Mouse (Mus musculus) heart, adult 2 months (tissue): ENCODE results near the gene Dok4.

ENCODE experiments used
- CTCF ChIP-seq: fragments of 200-600 bp; IDR thresholded peaks from 2 replicates; pipeline ENCODE4 v1.8.1; 2022; ENCODE audit warnings: antibody characterized with exemption, mild to moderate bottlenecking, moderate library complexity
- POLR2A ChIP-seq: fragments of 200-500 bp; IDR thresholded peaks from 2 replicates; pipeline ENCODE4 v1.6.1; 2011; ENCODE audit warnings: mild to moderate bottlenecking, low read depth, low read length, control low read depth; ENCODE audit not compliant: insufficient read depth

DNA sequence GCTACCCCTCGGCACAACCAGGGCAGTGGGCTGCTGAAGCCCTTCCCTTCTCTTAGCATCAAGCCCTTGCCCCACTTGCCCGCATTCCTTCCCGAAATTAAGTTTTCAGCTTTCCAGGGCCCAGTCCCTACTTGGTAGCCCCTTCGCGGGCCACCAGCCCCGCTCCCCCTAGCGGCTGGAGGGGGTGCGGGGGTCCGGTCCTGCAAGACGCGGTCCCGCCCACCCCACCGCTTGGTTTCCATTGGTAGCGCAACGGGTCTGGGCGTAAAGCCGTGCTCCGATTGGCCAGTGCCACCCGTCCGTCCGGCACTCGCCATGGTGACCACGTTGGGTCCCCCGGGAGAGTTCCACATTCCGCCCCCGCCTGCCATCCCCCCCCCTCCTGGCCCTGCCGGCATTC, 41.2 kb upstream of the Dok4 start:
- TF ChIP-seq CTCF, result no peak; the same call in 1 of the 2 replicates
- 0 out of 2 replicates have a peak, but pooled peaks have one; percentile 30 for TF ChIP-seq POLR2A
